In genomic region chr4:114876441-114876972, GRCm38 (mm10) we compare ENCODE assay signal across 23 mouse cellular contexts. TPM values are rescaled to one million over a fixed set of nuclear protein-coding genes. Genes with fewer than 3 reads are reported as not detected.
DNase-seq lines count a peak whose midpoint lies in the region; ATAC-seq and TF ChIP-seq lines count a peak whose summit lies in the region.
"Had no signal": no experiment of that assay in that cellular context is flagged by ENCODE, and none has a peak within 500 bp of the region (broad histone marks: within the 10 kb centered on the region; RNA-seq: fewer than 3 reads in every experiment).

No protein-coding gene starts in this region.

- H3K9me3 ChIP-seq in kidney, embryonic 16.5 days (ENCODE audit: low read length) = no peaks in the 10 kb centered on the region
- H3K9me3 ChIP-seq in midbrain, embryonic 13.5 days = no peaks in the 10 kb centered on the region
- no peaks in the 10 kb centered on the region for H3K9me3 ChIP-seq in forebrain, embryonic 10.5 days
- H3K9me3 ChIP-seq: embryonic facial prominence, embryonic 13.5 days; forebrain, embryonic 13.5 days; G1E; limb, embryonic 12.5 days; midbrain, embryonic 12.5 days had no signal

- H3K4me3 ChIP-seq in kidney, embryonic 16.5 days (ENCODE audit: low read length) = no peak overlapping the region
- no peak overlapping the region for H3K4me3 ChIP-seq in kidney, adult 2 months (ENCODE audit: insufficient read depth, low read depth, low read length)
- no peak overlapping the region for H3K4me3 ChIP-seq in midbrain, embryonic 13.5 days (replicated peaks)
- no peak overlapping the region for H3K4me3 ChIP-seq in forebrain, embryonic 10.5 days
- H3K4me3 ChIP-seq: embryonic facial prominence, embryonic 13.5 days; forebrain, embryonic 13.5 days; limb, embryonic 12.5 days; midbrain, embryonic 12.5 days had no signal

- no peaks in the 10 kb centered on the region for H3K36me3 ChIP-seq in kidney, embryonic 16.5 days (ENCODE audit: insufficient read depth, low read length)
- H3K36me3 ChIP-seq in kidney, adult 2 months (ENCODE audit: control insufficient read depth, insufficient read depth, low read length) = no peaks in the 10 kb centered on the region
- H3K36me3 ChIP-seq in midbrain, embryonic 13.5 days = no peaks in the 10 kb centered on the region
- no peaks in the 10 kb centered on the region for H3K36me3 ChIP-seq in forebrain, embryonic 10.5 days (replicated peaks)
- H3K36me3 ChIP-seq: embryonic facial prominence, embryonic 13.5 days; G1E; limb, embryonic 12.5 days; midbrain, embryonic 12.5 days had no signal

- TF ChIP-seq POLR2A in kidney, adult 2 months (IDR thresholded peaks at IDR 0.05; ENCODE audit: low read depth, low read length) = no peak

- peak; percentile 51; the same call in 1 of the 2 replicates for ATAC-seq in kidney, embryonic 16.5 days (ENCODE audit: low FRiP score, low TSS enrichment)
- ATAC-seq in midbrain, embryonic 13.5 days = peak; percentile 50; the same call in 1 of the 2 replicates
- ATAC-seq: activated CD4-positive, CD25-positive, alpha-beta regulatory T cell, adult 4 months; forebrain, embryonic 13.5 days; intestine, embryonic 16.5 days had no signal

- DNase-seq in adrenal gland, postnatal 14 days = peak; percentile 20
- no peak for DNase-seq in adrenal gland, postnatal 4 days (ENCODE audit: low spot score in 2 of 2)
- DNase-seq in kidney, adult 2 months = no peak
- DNase-seq in ES-CJ7 (ENCODE audit: low read depth, low spot score) = peak; percentile 59
- DNase-seq in forebrain, embryonic 10.5 days (ENCODE audit: extremely low spot score, low spot score) = no peak
- no peak for DNase-seq in heart, postnatal 14 days
- DNase-seq: cerebellum, adult 11-12 months; lung, adult 18-20 months; thymus, adult 2 months had no signal

- no peaks in the 10 kb centered on the region for H3K4me1 ChIP-seq in kidney, embryonic 16.5 days (ENCODE audit: insufficient read depth, low read length)
- H3K4me1 ChIP-seq in kidney, adult 2 months (ENCODE audit: control insufficient read depth, insufficient read depth, low read length) = no peaks in the 10 kb centered on the region
- 0 out of 2 replicates have a peak, but pooled peaks cover 3% of the 10 kb centered on the region for H3K4me1 ChIP-seq in midbrain, embryonic 13.5 days (replicated peaks)
- peaks cover 8% of the 10 kb centered on the region for H3K4me1 ChIP-seq in forebrain, embryonic 10.5 days
- H3K4me1 ChIP-seq: forebrain, embryonic 13.5 days; limb, embryonic 12.5 days; midbrain, embryonic 12.5 days had no signal

- H3K4me2 ChIP-seq in kidney, embryonic 16.5 days (replicated peaks; ENCODE audit: low read depth, low read length) = no peak overlapping the region
- no peak overlapping the region for H3K4me2 ChIP-seq in midbrain, embryonic 13.5 days (replicated peaks)
- H3K4me2 ChIP-seq: embryonic facial prominence, embryonic 13.5 days; forebrain, embryonic 13.5 days; limb, embryonic 12.5 days; midbrain, embryonic 12.5 days had no signal

- TF ChIP-seq CTCF in kidney, adult 2 months (conservative IDR thresholded peaks at IDR 0.05; ENCODE audit: insufficient read depth, insufficient read length, low read depth, low read length) = no peak

- WGBS in kidney, embryonic 16.5 days = 36% methylated on average over 8 of the region's 8 CpGs
- WGBS in kidney, adult 2 months = 31% methylated on average over 8 of the region's 8 CpGs
- WGBS in midbrain, embryonic 13.5 days = 13% methylated on average over 8 of the region's 8 CpGs
- 17% methylated on average over 8 of the region's 8 CpGs for WGBS in forebrain, embryonic 10.5 days

- intact Hi-C loops in heart, postnatal 14 days (cut with DNase I) = no loop called here

- H3K9ac ChIP-seq in kidney, embryonic 16.5 days (replicated peaks; ENCODE audit: low read length) = no peak overlapping the region
- no peak overlapping the region for H3K9ac ChIP-seq in midbrain, embryonic 13.5 days (replicated peaks)
- H3K9ac ChIP-seq: embryonic facial prominence, embryonic 13.5 days; forebrain, embryonic 13.5 days; limb, embryonic 12.5 days; midbrain, embryonic 12.5 days had no signal

- no peak overlapping the region for H3K27ac ChIP-seq in kidney, embryonic 16.5 days (ENCODE audit: low read length)
- H3K27ac ChIP-seq in kidney, adult 2 months (ENCODE audit: insufficient read depth, low read depth, low read length) = no peak overlapping the region
- H3K27ac ChIP-seq in midbrain, embryonic 13.5 days = no peak overlapping the region
- H3K27ac ChIP-seq in forebrain, embryonic 10.5 days = no peak overlapping the region
- H3K27ac ChIP-seq: embryonic facial prominence, embryonic 13.5 days; forebrain, embryonic 13.5 days; limb, embryonic 12.5 days; midbrain, embryonic 12.5 days had no signal

- no peaks in the 10 kb centered on the region for H3K27me3 ChIP-seq in kidney, embryonic 16.5 days (ENCODE audit: insufficient read depth, low read length)
- no peaks in the 10 kb centered on the region for H3K27me3 ChIP-seq in kidney, adult 2 months (replicated peaks; ENCODE audit: control insufficient read depth, insufficient read depth, low read length)
- H3K27me3 ChIP-seq in midbrain, embryonic 13.5 days = no peaks in the 10 kb centered on the region
- H3K27me3 ChIP-seq in forebrain, embryonic 10.5 days (ENCODE audit: poor library complexity, severe bottlenecking) = peaks cover 14% of the 10 kb centered on the region; the same call in 1 of the 2 replicates

RNA-seq across cellular contexts. Expression of gene Foxd2, which starts 32.2 kb away (rescaled TPM):
- total RNA-seq in adrenal gland, postnatal 14 days (2021) = 1.6 and 1.9 TPM in 2 replicates
- 1 to 10 TPM; 4.0 to 5.1 TPM for total RNA-seq in adrenal gland, postnatal 4 days (2021)
- 1.8 and 2.5 TPM in 2 replicates for polyA plus RNA-seq in kidney, embryonic 16.5 days (2015; fragmentation: Nextera tagmentation; extraction: Ambion mirVana)
- polyA plus RNA-seq in kidney, adult 2 months (2012; rRNA removed) = 1.5 and 1.7 TPM in 2 replicates
- polyA plus RNA-seq in midbrain, embryonic 13.5 days (2015; fragmentation: Nextera tagmentation; extraction: Ambion mirVana) = 0.41 and 0.50 TPM in 2 replicates
- 1.6 and 1.7 TPM in 2 replicates for polyA plus RNA-seq in forebrain, embryonic 10.5 days (2016; fragmentation: Nextera tagmentation; extraction: Ambion mirVana)
- total RNA-seq in heart, postnatal 14 days (2021) = under 1 TPM; 0.38 to 0.39 TPM
- polyA plus RNA-seq: heart, embryonic 14.5 days had no signal

RNA-seq across cellular contexts. Expression of gene Foxe3, which starts 49.3 kb away (rescaled TPM):
- not detected in 2 replicates for total RNA-seq in adrenal gland, postnatal 14 days (2021)
- not detected for total RNA-seq in adrenal gland, postnatal 4 days (2021)
- polyA plus RNA-seq in kidney, embryonic 16.5 days (2015; fragmentation: Nextera tagmentation; extraction: Ambion mirVana) = not detected in 2 replicates
- polyA plus RNA-seq in kidney, adult 2 months (2012; rRNA removed) = not detected in 2 replicates
- polyA plus RNA-seq in midbrain, embryonic 13.5 days (2015; fragmentation: Nextera tagmentation; extraction: Ambion mirVana) = not detected in 2 replicates
- polyA plus RNA-seq in forebrain, embryonic 10.5 days (2016; fragmentation: Nextera tagmentation; extraction: Ambion mirVana) = 1.1 and 1.5 TPM in 2 replicates
- total RNA-seq in heart, postnatal 14 days (2021) = not detected
- total RNA-seq: G1E; gastrocnemius, adult 8-10 months; layer of hippocampus, postnatal 10 days; neutrophil, adult 5-6 weeks had no signal
- polyA plus RNA-seq: activated CD4-positive, CD25-positive, alpha-beta regulatory T cell, adult 4 months; embryonic facial prominence, embryonic 13.5 days; forebrain, embryonic 13.5 days; G1E; heart, embryonic 14.5 days; intestine, embryonic 16.5 days; limb, embryonic 12.5 days; spleen, adult 2 months had no signal

RNA-seq across cellular contexts. Expression of gene Gm12830, which starts 55.0 kb away (rescaled TPM):
- total RNA-seq in adrenal gland, postnatal 14 days (2021) = not detected in 2 replicates
- total RNA-seq in adrenal gland, postnatal 4 days (2021) = not detected
- 0.06 and 0.13 TPM in 2 replicates for polyA plus RNA-seq in kidney, embryonic 16.5 days (2015; fragmentation: Nextera tagmentation; extraction: Ambion mirVana)
- not detected in 2 replicates for polyA plus RNA-seq in kidney, adult 2 months (2012; rRNA removed)
- polyA plus RNA-seq in midbrain, embryonic 13.5 days (2015; fragmentation: Nextera tagmentation; extraction: Ambion mirVana) = 0.08 TPM in 1 of 2 replicates, not detected in the other
- 0.09 TPM in 1 of 2 replicates, not detected in the other for polyA plus RNA-seq in forebrain, embryonic 10.5 days (2016; fragmentation: Nextera tagmentation; extraction: Ambion mirVana)
- not detected for total RNA-seq in heart, postnatal 14 days (2021)
- total RNA-seq: gastrocnemius, adult 8-10 months; layer of hippocampus, postnatal 10 days; neutrophil, adult 5-6 weeks had no signal
- polyA plus RNA-seq: activated CD4-positive, CD25-positive, alpha-beta regulatory T cell, adult 4 months; embryonic facial prominence, embryonic 13.5 days; forebrain, embryonic 13.5 days; G1E; heart, embryonic 14.5 days; intestine, embryonic 16.5 days; limb, embryonic 12.5 days; midbrain, embryonic 12.5 days; spleen, adult 2 months; thymus, adult 2 months had no signal

Comparison
In these comparisons a context has a peak if more than half of its experiments do, and no peak if none do; other contexts are left out.
1. DNase-seq: peak in adrenal gland, postnatal 14 days (single experiment) and ES-CJ7 (single experiment); none in adrenal gland, postnatal 4 days (0 of 2), kidney, adult 2 months (single experiment), forebrain, embryonic 10.5 days (single experiment) and heart, postnatal 14 days (0 of 2).